Mouse (Mus musculus) limb, embryonic 12.5 days (tissue): Measurements from ENCODE around the gene Kazald1. TPM values are rescaled to one million over a fixed set of nuclear protein-coding genes. Genes with fewer than 3 reads are reported as not detected.

Experiments
- ATAC-seq: fragments of 200-750 bp; cut with Nextera tagmentation; 2 replicates; pipeline ENCODE4 v1.8.0; 2017; ENCODE audit warnings: low read depth, moderate TSS enrichment; ENCODE audit not compliant: insufficient number of reproducible peaks, insufficient read depth, low FRiP score, low TSS enrichment
- H3K27ac ChIP-seq: fragments of 300-500 bp; sonication (generic); 2 replicates; pipeline ENCODE4 v1.5.1; 2016; ENCODE audit warnings: mild to moderate bottlenecking, moderate library complexity
- H3K27me3 ChIP-seq: fragments of 300-500 bp; sonication (generic); 2 replicates; pipeline ENCODE4 v1.6.1; 2016; ENCODE audit warnings: mild to moderate bottlenecking, moderate library complexity
- H3K36me3 ChIP-seq: fragments of 300-500 bp; sonication (generic); 2 replicates; pipeline ENCODE4 v1.6.1; 2016; ENCODE audit warnings: mild to moderate bottlenecking, moderate library complexity
- H3K4me1 ChIP-seq: fragments of 300-500 bp; sonication (generic); replicated peaks from 2 replicates; pipeline ENCODE4 v1.6.1; 2016
- H3K4me2 ChIP-seq: fragments of 300-500 bp; sonication (generic); 2 replicates; pipeline ENCODE4 v1.6.1; 2016; ENCODE audit warnings: mild to moderate bottlenecking, moderate library complexity
- H3K4me3 ChIP-seq: fragments of 300-500 bp; sonication (generic); replicated peaks from 2 replicates; pipeline ENCODE4 v1.5.1; 2016; ENCODE audit warnings: mild to moderate bottlenecking
- H3K9ac ChIP-seq: fragments of 300-500 bp; sonication (generic); replicated peaks from 2 replicates; pipeline ENCODE4 v1.6.1; 2016; ENCODE audit warnings: mild to moderate bottlenecking, moderate library complexity
- H3K9me3 ChIP-seq: fragments of 300-500 bp; sonication (generic); 2 replicates; pipeline ENCODE4 v1.6.1; 2016; ENCODE audit warnings: mild to moderate bottlenecking, moderate library complexity
- WGBS: fragments of 180-500 bp; shearing (Covaris S2); methylation state at CpG from one replicate; pipeline ENCODE4 v1.1.7; 2016; 5-methylcytosine and 5-hydroxymethylcytosine counted together
- polyA plus RNA-seq: library from polyadenylated mRNA; unstranded; fragments of >200 nt; fragmentation: Nextera tagmentation; extraction: Ambion mirVana; gene quantifications from 2 replicates; pipeline ENCODE4 v1.2.1, GENCODE M21; 2016

The Kazald1 gene
- polyA plus RNA-seq, 1 experiment from 2014 or later: 3.3 TPM

DNA sequence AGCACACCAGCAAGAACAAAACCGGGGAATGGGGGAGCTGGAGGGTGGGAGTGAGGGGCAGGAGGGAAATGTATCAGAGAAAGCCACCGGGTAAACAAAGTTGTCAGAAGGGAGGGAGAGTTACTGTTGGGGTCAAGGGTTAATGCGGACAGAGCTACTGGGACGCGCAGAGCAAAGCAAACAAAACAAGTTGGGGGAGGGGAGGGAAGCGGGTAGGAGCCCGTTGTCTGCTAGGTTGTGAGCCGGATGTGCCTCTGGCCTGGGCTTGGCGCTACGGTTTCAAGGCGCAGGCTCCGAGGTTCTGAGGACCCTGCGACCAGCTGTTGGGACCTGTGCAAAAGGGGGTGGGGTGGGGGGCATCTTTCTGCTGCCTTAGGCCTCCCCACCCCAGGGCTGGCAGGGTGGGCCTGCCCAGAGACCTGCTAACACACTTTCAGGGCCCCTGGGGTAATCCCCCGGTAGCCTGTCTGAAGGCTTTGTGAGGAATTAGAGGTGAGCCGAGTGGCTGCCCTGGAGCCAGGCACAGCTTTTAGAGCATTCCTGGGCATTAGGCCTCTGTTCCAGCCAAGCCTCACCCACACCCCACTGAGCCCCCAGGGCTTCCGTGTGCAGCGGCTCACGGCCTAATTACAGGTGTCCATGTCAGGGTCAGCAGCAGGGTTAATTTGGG lies 38.9 kb downstream of the Kazald1 start:
- Histone ChIP-seq H3K27me3 (peaks cover 29% of the 10 kb centered on the region), H3K36me3 (no peaks in the 10 kb centered on the region), H3K4me1 (peaks cover 22% of the 10 kb centered on the region), H3K4me3 (no peak overlapping the region), H3K27ac (no peak overlapping the region), H3K9me3 (no peaks in the 10 kb centered on the region), H3K4me2 (peak overlapping the region; percentile 38), H3K9ac (no peak overlapping the region; the same call in 1 of the 2 replicates)
- WGBS: 3% methylated on average over 18 of the region's 18 CpGs
- ATAC-seq: no peak

- Histone ChIP-seq H3K9ac (no peak overlapping the region), H3K9me3 (no peaks in the 10 kb centered on the region), H3K4me1 (peaks cover 22% of the 10 kb centered on the region), H3K27me3 (peaks cover 36% of the 10 kb centered on the region), H3K36me3 (no peaks in the 10 kb centered on the region), H3K4me2 (no peak overlapping the region), H3K27ac (no peak overlapping the region), H3K4me3 (no peak overlapping the region)
- ATAC-seq: no peak
- WGBS: 15% methylated on average over 3 of the region's 3 CpGs
Observed at GRCm38 (mm10) chr19:45114772-45115171, 39.7 kb downstream of the Kazald1 start.

DNA sequence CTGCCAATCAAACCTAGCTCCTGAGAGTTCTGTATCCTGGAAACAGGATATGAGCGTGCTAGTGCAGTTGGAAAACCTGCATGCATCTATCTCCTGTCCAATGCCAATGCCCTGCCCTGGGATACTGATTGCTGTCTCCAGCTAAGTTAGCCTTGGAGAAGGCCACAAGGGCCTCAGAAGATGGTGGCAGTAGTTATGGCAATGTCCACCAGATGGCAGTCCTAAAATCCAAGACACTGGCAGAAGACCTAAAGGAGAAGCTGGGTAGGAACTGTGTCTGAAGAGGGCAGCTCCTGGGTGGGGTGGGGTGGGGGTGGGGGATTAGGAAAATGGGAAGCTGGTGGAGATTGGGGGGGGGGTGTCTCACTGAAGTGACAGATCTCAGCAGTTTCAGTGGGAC lies 41.8 kb downstream of the Kazald1 start:
- no peak for ATAC-seq
- Histone ChIP-seq H3K4me1 (peaks cover 14% of the 10 kb centered on the region), H3K27ac (no peak overlapping the region), H3K9ac (no peak overlapping the region), H3K4me2 (no peak overlapping the region), H3K36me3 (no peaks in the 10 kb centered on the region), H3K9me3 (no peaks in the 10 kb centered on the region), H3K27me3 (peaks cover 44% of the 10 kb centered on the region), H3K4me3 (no peak overlapping the region)
- WGBS: 63% methylated on average over 1 of the region's 1 CpGs

Other genes with a start within 250 kb of the Kazald1 start
- 49.7 and 53.2 TPM in 2 replicates for gene Slf2, start 144.1 kb upstream of the Kazald1 start, polyA plus RNA-seq
- 6.5 and 6.9 TPM in 2 replicates for gene Sema4g, start 86.1 kb upstream of the Kazald1 start, polyA plus RNA-seq
- gene Twnk, start 69.6 kb upstream of the Kazald1 start, polyA plus RNA-seq: 27.8 and 27.9 TPM in 2 replicates
- 77.5 and 78.5 TPM in 2 replicates for gene Mrpl43, start 68.8 kb upstream of the Kazald1 start, polyA plus RNA-seq
- gene Lzts2, start 60.8 kb upstream of the Kazald1 start, polyA plus RNA-seq: 105 TPM in 2 replicates
- 0.20 and 0.56 TPM in 2 replicates for gene Pdzd7, start 29.5 kb upstream of the Kazald1 start, polyA plus RNA-seq
- 18.3 and 19.2 TPM in 2 replicates for gene Sfxn3, start 27.7 kb upstream of the Kazald1 start, polyA plus RNA-seq
- gene Tlx1, start 75.4 kb downstream of the Kazald1 start, polyA plus RNA-seq: 0.39 and 0.63 TPM in 2 replicates
- 2.8 and 3.1 TPM in 2 replicates for gene Lbx1, start 160.6 kb downstream of the Kazald1 start, polyA plus RNA-seq